Mouse (Mus musculus): Measurements from ENCODE around the gene Sumf1.

GRCm38 (mm10) chr6:108216091-108216490 is 30.7 kb upstream of the Sumf1 start:
- no peak for TF ChIP-seq NRF1 (IDR thresholded peaks at IDR 0.05; ENCODE audit: low read depth, low read length)
- TF ChIP-seq E2F4 (IDR thresholded peaks at IDR 0.05; ENCODE audit: insufficient replicate concordance, low read depth, low read length): no peak
- TF ChIP-seq MEF2A (IDR thresholded peaks at IDR 0.05; ENCODE audit: borderline replicate concordance, low read depth, low read length): no peak
- TF ChIP-seq CTCF (conservative IDR thresholded peaks at IDR 0.05 in 1 of 2, IDR thresholded peaks at IDR 0.05 in 1 of 2; ENCODE audit: low read depth in 2 of 2, low read length in 2 of 2): no peak
- no peak for TF ChIP-seq ELF1 (IDR thresholded peaks at IDR 0.05; ENCODE audit: low read depth, low read length)

Data from CH12.LX (cell line).